ENCODE assay signal across 18 mouse cellular contexts in genomic region chr19:23129908-23130307, GRCm38 (mm10). TPM values are rescaled to one million over a fixed set of nuclear protein-coding genes. Genes with fewer than 3 reads are reported as not detected.
DNase-seq lines count a peak whose midpoint lies in the region; ATAC-seq and TF ChIP-seq lines count a peak whose summit lies in the region.
"Had no signal": no experiment of that assay in that cellular context is flagged by ENCODE, and none has a peak within 500 bp of the region (broad histone marks: within the 10 kb centered on the region; RNA-seq: fewer than 3 reads in every experiment).

No protein-coding gene starts in this region.

- peaks cover 25% of the 10 kb centered on the region for H3K27me3 ChIP-seq in liver, embryonic 14.5 days (ENCODE audit: control insufficient read depth, insufficient read depth, low read length)

- peak; percentile 64 for TF ChIP-seq EP300 in liver, embryonic 14.5 days (IDR thresholded peaks at IDR 0.05; ENCODE audit: low read depth)

- H3K36me3 ChIP-seq in liver, embryonic 14.5 days (replicated peaks; ENCODE audit: control insufficient read depth, insufficient read depth, low read depth), result no peaks in the 10 kb centered on the region
- H3K36me3 ChIP-seq: embryonic facial prominence, embryonic 15.5 days; forebrain, embryonic 12.5 days had no signal

- H3K4me1 ChIP-seq in liver, embryonic 14.5 days (replicated peaks; ENCODE audit: control insufficient read depth in 2 of 2, insufficient read depth in 2 of 2, low read length in 1 of 2), result peaks cover 5 to 7% of the 10 kb centered on the region in 2 experiments

- H3K9me3 ChIP-seq in liver, embryonic 14.5 days (ENCODE audit: control insufficient read depth, low read length), result no peaks in the 10 kb centered on the region
- H3K9me3 ChIP-seq: embryonic facial prominence, embryonic 15.5 days; forebrain, embryonic 12.5 days had no signal

- ATAC-seq in liver, embryonic 14.5 days (ENCODE audit: insufficient read depth), result peak; percentile 70; the same call in 1 of the 2 replicates
- ATAC-seq in megakaryocyte progenitor cell, adult 5-6 weeks (replicated peaks; ENCODE audit: poor library complexity), result peak; percentile 52
- ATAC-seq: forebrain, embryonic 16.5 days had no signal

- peak; percentile 57 for DNase-seq in c-Kit-positive CD71-positive TER-119-positive erythroid progenitor cells, embryonic 14.5 days (ENCODE audit: low spot score)
- peak; percentile 27 for DNase-seq in liver
- DNase-seq in liver, embryonic 14.5 days (ENCODE audit: low read depth in 3 of 3, low spot score in 3 of 3), result peak in 1 of 3 experiments; percentile 44
- no peak for DNase-seq in cerebellum, adult 11 months
- no peak for DNase-seq in heart, postnatal 4 days
- DNase-seq in retina, embryonic 14.5 days (ENCODE audit: low spot score), result no peak
- DNase-seq: adrenal gland, postnatal 10 days; cerebellum, adult 18-20 months; cerebellum, postnatal 10 days; embryo, embryonic 11 days; gastrocnemius, postnatal 25 days; heart, postnatal 10 days had no signal

- H3K27ac ChIP-seq in liver, embryonic 14.5 days, result no peak overlapping the region
- H3K27ac ChIP-seq: embryonic facial prominence, embryonic 15.5 days; forebrain, embryonic 12.5 days; hindbrain, embryonic 14.5 days had no signal

- H3K4me3 ChIP-seq in liver, embryonic 14.5 days (ENCODE audit: insufficient read depth in 1 of 2, low read depth in 2 of 2, low read length in 2 of 2), result no peak overlapping the region
- H3K4me3 ChIP-seq: embryonic facial prominence, embryonic 15.5 days; forebrain, embryonic 12.5 days had no signal

- no peak for TF ChIP-seq CTCF in liver, embryonic 14.5 days (IDR thresholded peaks at IDR 0.05; ENCODE audit: low read depth)

- 65% methylated on average over 2 of the region's 2 CpGs for WGBS in liver, embryonic 14.5 days (ENCODE audit: insufficient replicate concordance)

- no peak overlapping the region for H3K4me2 ChIP-seq in liver, embryonic 14.5 days (ENCODE audit: low read depth)
- H3K4me2 ChIP-seq: embryonic facial prominence, embryonic 15.5 days; forebrain, embryonic 12.5 days; hindbrain, embryonic 14.5 days had no signal

- no peak overlapping the region for H3K9ac ChIP-seq in liver, embryonic 14.5 days (replicated peaks)
- H3K9ac ChIP-seq: embryonic facial prominence, embryonic 15.5 days; forebrain, embryonic 12.5 days; hindbrain, embryonic 14.5 days had no signal

RNA-seq across cellular contexts. Expression of gene Klf9, which starts 11.1 kb away (rescaled TPM):
- 0.43 and 0.86 TPM in 2 replicates for polyA plus RNA-seq in liver, embryonic 14.5 days (2012; rRNA removed)
- 0.74 and 1.0 TPM in 2 replicates for polyA plus RNA-seq in liver, embryonic 14.5 days (2014; fragmentation: Nextera tagmentation; extraction: Ambion mirVana)
- 19.0 and 20.1 TPM in 2 replicates for total RNA-seq in megakaryocyte progenitor cell, adult 5-6 weeks (2015)
- total RNA-seq in megakaryocyte progenitor cell, adult 5-6 weeks (2017), result 13.3 and 16.0 TPM in 2 replicates
- total RNA-seq in heart, postnatal 4 days (2021), result 10 to 100 TPM; 26.9 to 27.3 TPM
- total RNA-seq: MEL had no signal

Comparison
In these comparisons a context has a peak if more than half of its experiments do, and no peak if none do; other contexts are left out.
1. DNase-seq: peak in c-Kit-positive CD71-positive TER-119-positive erythroid progenitor cells, embryonic 14.5 days (single experiment) and liver (single experiment); none in cerebellum, adult 11 months (single experiment), heart, postnatal 4 days (single experiment) and retina, embryonic 14.5 days (single experiment).